Mouse (Mus musculus) embryonic fibroblast, embryonic 13.5 days (primary cell): Measurements from ENCODE around the gene N4bp3.
"Not testable (repeated sequence)": the region's sequence is repeated elsewhere in the genome, so short reads cannot be mapped to it uniquely, and the experiment has no call there.

Source experiments
- CTCF ChIP-seq: IDR thresholded peaks from 2 replicates; pipeline ENCODE4 v1.5.1; 2011; ENCODE audit warnings: mild to moderate bottlenecking, control low read depth, low read length, moderate library complexity, borderline replicate concordance; ENCODE audit not compliant: insufficient read depth
- POLR2A ChIP-seq: IDR thresholded peaks from 2 replicates; pipeline ENCODE4 v1.6.1; 2011; ENCODE audit warnings: low read depth, mild to moderate bottlenecking, control low read depth, low read length, moderate library complexity

GRCm38 (mm10) chr11:51616113-51616512 lies 34.5 kb downstream of the N4bp3 start:
- not testable (repeated sequence) for TF ChIP-seq CTCF, POLR2A
